Mouse (Mus musculus) left cerebral cortex, adult 9 months (tissue): ENCODE results near the gene Nck2.
"Not testable (repeated sequence)": the region's sequence is repeated elsewhere in the genome, so short reads cannot be mapped to it uniquely, and the experiment has no call there.

ENCODE experiments used
- DNase-seq, 2 experiments: peaks; one replicate each; pipeline ENCODE4 v3.0.0; 2022; ENCODE audit warnings: low spot score in 2 of 2

Nck2 gene

GRCm38 (mm10) chr1:43534060-43534760 lies 89.8 kb downstream of the Nck2 start:
- no peak for DNase-seq

DNA sequence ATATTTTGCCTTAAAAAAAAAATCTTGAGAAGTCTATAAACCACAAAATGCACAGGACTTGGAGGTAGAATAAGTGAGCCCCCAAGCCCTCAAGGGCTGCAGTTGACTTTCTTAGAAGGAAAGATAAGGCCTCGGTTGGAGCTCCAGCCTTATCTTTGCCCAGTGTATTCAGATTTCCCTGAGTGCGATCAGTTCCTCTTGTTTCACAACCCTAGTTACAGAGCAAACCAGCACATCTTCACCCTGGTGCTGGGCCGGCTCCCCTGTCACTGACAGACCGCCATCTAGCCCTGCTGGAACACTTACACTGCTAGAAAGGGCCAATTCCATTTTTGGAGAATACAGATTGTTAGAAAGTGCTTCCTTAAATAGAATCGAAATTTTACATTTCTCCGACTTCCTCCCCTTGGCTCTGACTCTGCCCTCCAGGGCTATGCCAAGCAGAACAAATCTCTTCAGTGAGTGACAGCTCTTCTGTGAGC lies 91.2 kb downstream of the Nck2 start:
- peak in 1 of 2 experiments; percentile 18 for DNase-seq

GRCm38 (mm10) chr1:43536266-43536665 lies 91.9 kb downstream of the Nck2 start:
- DNase-seq, result no peak

DNA sequence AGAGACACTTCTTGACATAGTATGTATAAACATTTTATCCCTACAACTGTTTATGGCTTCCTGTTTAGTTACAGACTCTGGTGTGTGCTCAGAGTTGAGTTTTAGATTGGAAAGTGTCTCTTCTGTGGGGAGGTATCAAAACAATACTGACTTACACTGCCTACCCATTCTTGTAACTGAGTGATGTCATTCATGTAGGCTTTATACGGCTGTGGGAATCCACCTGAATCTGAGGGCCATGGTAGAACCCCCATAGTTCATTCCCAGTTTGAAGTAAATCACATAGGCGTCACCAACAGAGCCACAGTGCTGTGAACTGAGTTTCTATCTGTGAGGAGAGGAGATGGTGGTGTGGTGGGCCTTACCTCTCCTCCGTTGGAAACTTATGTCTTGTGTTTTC lies 92.6 kb downstream of the Nck2 start:
- no peak for DNase-seq

DNA sequence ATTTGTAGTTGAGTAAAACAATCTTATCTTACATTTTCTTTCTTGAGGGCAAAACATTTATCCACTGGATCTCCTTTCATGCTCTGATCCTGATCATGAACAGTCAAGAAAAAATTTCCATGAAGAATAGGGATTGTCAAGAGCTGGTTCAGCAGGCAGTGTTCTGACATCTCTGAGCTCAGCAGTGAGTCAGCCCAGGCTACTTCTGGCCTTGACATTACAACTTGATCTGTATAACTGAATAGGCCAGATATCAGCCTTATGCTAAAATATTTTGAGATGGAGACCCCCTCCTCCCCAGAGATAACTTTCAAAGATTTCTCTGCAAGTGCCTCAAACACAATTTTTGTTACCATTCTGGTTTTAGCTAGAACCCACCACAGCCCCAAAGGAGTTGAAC lies 93.1 kb downstream of the Nck2 start:
- no peak for DNase-seq

GRCm38 (mm10) chr1:43538716-43539115 lies 94.3 kb downstream of the Nck2 start:
- DNase-seq, result no peak

DNA sequence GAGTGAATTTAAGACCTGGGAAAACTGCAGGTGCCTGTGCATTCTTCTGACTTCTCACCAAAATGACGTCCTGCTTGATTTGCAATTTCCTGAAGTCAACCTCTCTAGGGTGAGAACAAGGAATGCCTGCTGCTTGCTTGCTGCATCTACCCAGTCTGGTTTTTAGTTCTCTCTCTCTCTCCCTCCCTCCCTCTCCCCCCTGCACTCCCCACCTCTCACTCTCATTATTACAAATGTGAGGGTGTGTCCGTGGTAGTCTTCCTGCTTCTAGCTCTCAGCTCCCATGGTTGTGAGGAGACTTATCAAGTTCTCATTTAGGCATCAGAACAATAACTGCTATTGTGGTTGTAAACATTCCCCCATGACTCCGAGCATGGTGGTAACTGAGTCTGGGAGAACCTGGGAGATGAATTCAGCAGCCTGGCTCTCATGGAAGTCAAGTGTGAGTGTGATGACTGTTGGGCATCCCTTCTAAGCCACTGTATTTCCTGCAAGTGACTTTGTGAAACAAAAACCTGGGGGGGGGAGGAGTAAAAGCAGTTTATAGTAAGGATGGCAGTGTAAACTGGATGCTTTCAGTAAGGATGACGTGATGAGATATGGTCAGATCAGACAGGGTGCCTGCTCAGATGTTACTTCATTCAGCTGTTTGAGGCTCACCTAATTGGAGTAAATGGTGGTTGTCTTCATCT lies 95.5 kb downstream of the Nck2 start:
- DNase-seq, result no peak

DNA sequence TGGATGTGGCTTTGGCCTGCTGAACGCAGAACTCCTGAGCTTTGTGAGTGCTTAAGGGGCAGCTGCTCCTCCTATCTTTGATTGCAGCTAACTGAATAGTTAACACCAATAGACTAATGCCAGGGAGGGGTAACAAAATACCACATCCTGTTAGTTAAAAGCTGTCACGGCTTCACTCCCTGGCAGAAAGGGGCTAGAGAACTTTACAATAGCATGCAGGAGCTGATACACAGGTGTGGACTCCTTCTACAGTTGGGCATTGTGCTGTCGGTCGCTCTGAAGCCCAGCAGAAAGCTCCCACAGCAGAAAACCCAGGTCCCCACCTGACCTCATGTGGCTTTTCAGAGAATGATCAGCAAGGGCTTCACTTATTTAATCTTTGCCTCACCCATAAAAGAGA lies 98.0 kb downstream of the Nck2 start:
- no peak for DNase-seq

GRCm38 (mm10) chr1:43547644-43548043 lies 103.3 kb downstream of the Nck2 start:
- no peak for DNase-seq

DNA sequence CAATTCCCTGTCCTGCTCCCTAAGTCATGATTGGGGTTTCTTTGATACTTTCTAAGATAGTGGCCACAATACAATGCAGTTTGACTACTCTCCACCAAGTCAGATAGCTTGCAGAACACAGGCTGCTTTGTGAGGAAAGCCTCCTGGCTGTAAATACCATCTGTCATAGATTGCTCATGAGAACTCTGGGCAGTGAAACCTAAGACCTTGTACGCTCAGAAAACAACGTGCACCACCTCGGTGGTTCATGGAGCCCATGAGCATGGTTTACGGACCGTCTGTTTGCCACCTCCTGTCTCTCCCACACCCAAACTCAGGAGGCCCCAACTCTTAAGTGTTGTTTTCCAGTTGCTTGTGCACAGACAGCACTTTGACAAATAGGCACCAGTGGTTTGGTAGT lies 104.4 kb downstream of the Nck2 start:
- no peak for DNase-seq

DNA sequence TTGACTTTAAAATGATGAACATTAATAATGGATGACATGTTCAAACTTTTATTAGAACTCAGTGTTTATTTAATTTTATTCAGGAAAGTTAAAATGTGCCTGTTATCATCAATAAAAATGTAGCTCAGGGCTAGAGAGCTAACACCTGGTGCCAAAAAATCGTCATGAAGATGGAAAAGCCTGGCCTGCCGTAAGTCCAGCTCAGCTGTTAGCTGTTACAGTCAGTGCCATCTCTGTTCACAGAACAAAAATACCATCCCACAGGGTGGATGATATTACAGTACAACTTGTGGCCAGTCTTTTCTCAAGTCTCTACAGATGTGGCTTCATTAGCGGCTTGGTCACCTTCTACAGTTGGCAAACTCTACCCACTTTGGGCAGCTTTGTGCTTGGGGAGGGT lies 106.1 kb downstream of the Nck2 start:
- no peak for DNase-seq

GRCm38 (mm10) chr1:43553989-43554679 lies 109.8 kb downstream of the Nck2 start:
- not testable (repeated sequence) for DNase-seq

DNA sequence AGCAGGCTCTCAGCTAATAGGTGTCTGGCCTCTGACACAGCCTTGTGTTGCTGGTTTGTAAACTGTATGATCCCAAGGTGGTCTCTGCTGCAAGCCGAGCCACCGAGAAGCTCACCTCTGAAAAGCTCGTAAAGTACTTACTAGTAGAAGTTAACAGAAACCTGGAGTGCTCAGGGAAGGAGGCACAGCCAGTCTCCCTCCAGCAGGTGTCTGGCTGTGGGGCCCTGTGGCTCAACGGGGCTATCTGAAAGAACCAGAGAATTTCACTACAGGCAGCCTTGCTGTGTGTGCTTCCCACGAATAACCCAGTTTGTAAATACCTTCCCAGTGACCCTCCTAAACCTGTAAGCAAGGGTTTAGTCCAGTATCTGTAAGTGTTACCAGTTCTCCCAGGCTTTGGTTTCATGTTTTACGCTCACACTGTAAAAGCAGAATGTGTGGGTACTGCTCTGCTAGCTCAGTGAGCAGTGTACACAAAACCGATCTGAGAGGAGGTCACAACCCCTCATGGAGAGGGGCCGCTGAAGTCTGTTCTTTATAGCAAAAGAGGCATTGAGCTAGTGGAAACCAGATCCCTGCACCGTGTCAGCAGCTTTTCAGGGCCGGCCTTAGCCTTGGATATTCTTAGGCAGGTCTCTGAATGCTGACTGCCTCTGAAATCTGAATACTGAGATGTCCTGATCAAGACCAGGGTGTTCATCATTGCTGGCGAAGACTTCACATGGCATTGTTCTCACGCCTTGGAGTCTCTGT lies 111.0 kb downstream of the Nck2 start:
- no peak for DNase-seq

DNA sequence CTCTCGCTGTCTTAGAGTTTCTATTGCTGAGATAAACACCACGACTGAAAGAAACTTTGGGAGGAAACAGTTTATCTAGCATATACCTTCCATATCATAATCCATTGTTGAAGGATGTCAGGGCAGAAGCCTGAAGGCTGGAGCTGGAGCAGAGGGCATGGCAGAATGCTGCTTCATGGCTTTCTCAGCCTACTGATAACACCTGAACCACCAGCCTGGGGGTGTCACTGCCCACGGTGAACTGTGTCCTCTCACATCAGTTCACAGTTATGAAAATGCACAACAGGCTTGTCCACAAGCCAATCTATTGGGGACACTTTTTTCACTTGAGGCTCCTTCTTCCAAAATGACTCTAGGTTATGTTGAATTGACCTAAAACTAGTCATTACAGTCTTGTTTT lies 114.0 kb downstream of the Nck2 start:
- DNase-seq, result no peak

DNA sequence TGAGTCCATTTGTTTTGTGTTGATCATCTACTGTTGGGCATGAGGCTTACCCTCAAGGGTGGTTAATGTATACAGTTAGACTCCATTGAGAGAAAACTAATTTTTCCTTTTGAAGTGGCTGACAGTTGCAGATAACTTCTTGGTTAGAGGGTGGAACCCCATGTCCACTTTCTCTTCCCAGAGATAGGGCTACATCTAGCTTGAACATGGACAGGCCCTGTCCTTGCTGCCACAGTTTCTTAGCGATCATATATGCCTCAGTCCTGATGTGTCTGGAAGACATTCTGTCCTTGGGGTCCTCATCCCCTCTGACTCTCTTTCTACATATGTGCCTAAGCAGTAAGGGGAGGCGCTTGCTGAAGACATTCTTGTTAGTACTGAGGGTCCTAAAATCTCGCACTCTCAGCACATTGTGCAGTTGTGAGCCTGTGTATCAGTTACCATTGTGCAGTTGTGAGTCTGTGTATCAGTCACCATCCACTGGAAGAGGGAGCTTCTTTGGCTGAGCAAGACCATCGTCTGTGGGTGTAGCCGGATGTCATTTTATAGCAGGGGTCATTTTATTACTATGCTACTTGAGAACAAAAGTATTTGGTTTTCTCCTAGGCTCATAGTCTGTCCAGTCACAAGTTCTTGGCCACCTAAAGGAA lies 114.8 kb downstream of the Nck2 start:
- no peak for DNase-seq

GRCm38 (mm10) chr1:43561085-43561484 lies 116.7 kb downstream of the Nck2 start:
- no peak for DNase-seq

DNA sequence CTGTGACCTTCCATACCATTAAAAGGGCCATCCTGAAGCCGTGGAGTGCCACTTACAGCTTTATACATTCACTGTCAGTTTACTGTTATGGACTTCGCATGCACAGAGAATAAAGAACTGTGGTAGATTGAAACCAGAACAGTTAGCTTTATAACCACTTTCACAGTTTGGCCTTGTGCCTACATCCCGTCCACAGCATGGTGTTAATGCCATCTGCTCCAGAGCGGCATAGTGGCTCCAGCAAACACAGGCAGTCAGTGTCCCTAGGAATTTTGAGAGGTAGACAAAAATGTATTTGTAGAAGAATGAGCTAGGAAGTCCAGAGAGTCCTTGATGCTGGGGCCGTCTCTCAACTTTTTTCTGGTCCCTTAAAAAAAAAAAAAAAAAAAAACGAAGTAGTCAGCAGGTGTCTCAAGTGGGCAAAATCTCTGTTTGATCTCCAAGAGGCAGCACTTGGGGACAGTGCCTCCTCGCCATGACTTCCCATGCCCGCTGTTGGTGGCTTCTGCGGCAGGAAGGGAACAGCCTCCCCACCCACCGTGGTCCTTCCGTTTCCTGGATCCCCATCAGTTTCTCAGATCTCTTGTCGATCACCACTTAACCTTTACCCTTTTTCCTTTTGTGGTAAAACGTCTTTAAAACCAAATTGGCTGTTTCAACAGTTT lies 117.8 kb downstream of the Nck2 start:
- peak in 1 of 2 experiments; percentile 33 for DNase-seq

DNA sequence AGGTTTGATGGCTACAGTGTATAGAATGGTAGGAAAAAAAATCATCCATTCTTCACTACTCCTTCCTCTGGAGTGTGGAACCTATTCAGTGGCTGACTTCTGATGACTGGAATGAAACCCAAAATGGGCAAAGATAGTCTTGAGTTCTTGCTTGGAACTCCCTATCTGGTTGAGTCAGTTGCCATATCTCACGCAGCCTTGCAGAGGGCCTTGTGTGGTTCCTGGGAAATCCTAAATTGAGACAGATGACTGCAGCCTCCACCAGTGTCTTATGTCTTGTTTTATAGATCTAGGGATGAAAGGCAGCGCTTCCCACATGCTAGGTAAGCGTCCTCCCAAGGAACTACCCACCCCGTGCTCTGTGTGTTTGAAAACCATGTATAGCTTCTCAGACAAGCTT lies 120.9 kb downstream of the Nck2 start:
- DNase-seq, result no peak

GRCm38 (mm10) chr1:43566677-43567377 lies 122.4 kb downstream of the Nck2 start:
- DNase-seq, result no peak

DNA sequence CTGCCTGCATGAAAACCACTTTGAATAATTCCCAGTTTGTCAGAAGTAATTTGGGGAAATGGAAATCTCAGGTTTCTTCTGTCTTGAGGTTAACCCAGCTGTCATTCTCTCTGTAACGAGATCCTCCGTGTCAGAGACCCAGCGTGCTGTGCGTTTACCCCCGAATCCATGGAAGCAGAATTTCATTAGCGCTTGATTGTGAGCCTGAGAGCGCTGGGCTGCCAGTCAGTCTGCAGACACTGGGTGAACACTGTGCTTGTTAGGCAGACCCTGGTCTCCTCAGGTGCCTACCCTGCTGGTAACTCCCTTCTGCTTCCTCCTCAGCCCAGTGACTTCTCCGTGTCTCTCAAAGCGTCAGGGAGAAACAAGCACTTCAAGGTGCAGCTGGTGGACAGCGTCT lies 124.4 kb downstream of the Nck2 start:
- DNase-seq, result no peak
